Mouse (Mus musculus): ENCODE data around the gene Myo9a.

- TF ChIP-seq CTCF (IDR thresholded peaks at IDR 0.05; ENCODE audit: borderline replicate concordance, control insufficient read depth, extremely low read depth, insufficient read depth, low read length, poor library complexity) (no peak), POLR2A (IDR thresholded peaks at IDR 0.05; ENCODE audit: control insufficient read depth, extremely low read depth, insufficient read depth, low read length, poor library complexity) (no peak)
Observed at GRCm38 (mm10) chr9:59956496-59956895, 205.8 kb downstream of the Myo9a start.

All from thymus, adult 2 months (tissue).